ENCODE assay signal across 19 mouse cellular contexts in the genomic region with DNA sequence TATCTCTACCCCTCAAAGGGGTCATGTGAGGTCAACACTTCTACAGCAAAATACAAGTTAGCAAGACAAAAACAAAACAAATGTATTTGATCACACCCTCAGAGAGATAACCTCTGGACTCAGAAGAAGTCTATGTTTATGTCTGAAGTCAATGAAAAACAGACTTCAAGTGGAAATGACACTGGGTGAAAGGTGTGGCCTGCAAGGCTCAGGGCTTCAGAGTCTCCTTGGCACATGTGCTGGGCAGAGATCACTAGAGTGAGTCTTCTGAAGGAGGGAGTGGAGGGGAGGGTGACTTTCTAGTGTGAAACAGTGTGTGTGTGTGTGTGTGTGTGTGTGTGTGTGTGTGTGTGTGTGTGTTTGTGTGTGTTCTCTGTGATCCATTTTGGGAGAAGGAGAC.
DNase-seq lines count a peak whose midpoint lies in the region; ATAC-seq lines count a peak whose summit lies in the region.
"Had no signal": no experiment of that assay in that cellular context is flagged by ENCODE, and none has a peak within 500 bp of the region (broad histone marks: within the 10 kb centered on the region; RNA-seq: fewer than 3 reads in every experiment).

No protein-coding gene starts in this region.

- peak overlapping the region; percentile 83 for H3K27ac ChIP-seq in heart, embryonic 13.5 days (replicated peaks)
- no peak overlapping the region for H3K27ac ChIP-seq in midbrain, embryonic 11.5 days (ENCODE audit: low read depth, low read length)
- H3K27ac ChIP-seq: forebrain, embryonic 12.5 days; limb, embryonic 12.5 days; liver, embryonic 15.5 days; neural tube, embryonic 12.5 days had no signal

- ATAC-seq in heart, embryonic 13.5 days (ENCODE audit: extremely low read depth, insufficient number of reproducible peaks, low FRiP score, low TSS enrichment) = no peak
- ATAC-seq in midbrain, embryonic 11.5 days (ENCODE audit: low FRiP score) = no peak
- ATAC-seq: inflammation-experienced regulatory T-cells, adult 6 months had no signal

- peaks cover 5% of the 10 kb centered on the region for H3K9me3 ChIP-seq in heart, embryonic 13.5 days
- no peaks in the 10 kb centered on the region for H3K9me3 ChIP-seq in midbrain, embryonic 11.5 days (ENCODE audit: control insufficient read depth, low read length)
- H3K9me3 ChIP-seq: forebrain, embryonic 12.5 days; G1E; limb, embryonic 12.5 days; liver, embryonic 15.5 days; neural tube, embryonic 12.5 days had no signal

- DNase-seq in heart, postnatal 4 days = no peak
- DNase-seq in kidney, adult 9 months = peak; percentile 57
- no peak for DNase-seq in kidney, postnatal 14 days
- DNase-seq in CD4-positive, CD25-positive, alpha-beta regulatory T cell, adult 2 months (ENCODE audit: low read depth, low spot score) = peak; percentile 71
- DNase-seq in adipocyte (ENCODE audit: low spot score) = peak; percentile 72
- no peak for DNase-seq in thymus, postnatal 25 days
- DNase-seq in midbrain, embryonic 11.5 days (ENCODE audit: low spot score, missing footprints) = no peak
- DNase-seq: adrenal gland, adult 2 months; embryo, embryonic 11 days; lung, postnatal 10 days; thymus, postnatal 14 days had no signal

- no peaks in the 10 kb centered on the region for H3K27me3 ChIP-seq in heart, embryonic 13.5 days (replicated peaks)
- no peaks in the 10 kb centered on the region for H3K27me3 ChIP-seq in midbrain, embryonic 11.5 days (ENCODE audit: control insufficient read depth, insufficient read depth, low read length)
- H3K27me3 ChIP-seq: forebrain, embryonic 12.5 days; limb, embryonic 12.5 days; liver, embryonic 15.5 days; neural tube, embryonic 12.5 days had no signal

- H3K4me1 ChIP-seq in heart, embryonic 13.5 days = peaks cover 49% of the 10 kb centered on the region
- H3K4me1 ChIP-seq in midbrain, embryonic 11.5 days (ENCODE audit: control insufficient read depth, insufficient read depth, low read length) = no peaks in the 10 kb centered on the region
- H3K4me1 ChIP-seq: forebrain, embryonic 12.5 days had no signal

- no peak overlapping the region for H3K9ac ChIP-seq in heart, embryonic 13.5 days
- H3K9ac ChIP-seq in midbrain, embryonic 11.5 days (ENCODE audit: low read length) = no peak overlapping the region
- H3K9ac ChIP-seq: forebrain, embryonic 12.5 days; limb, embryonic 12.5 days; liver, embryonic 15.5 days; neural tube, embryonic 12.5 days had no signal

- no peaks in the 10 kb centered on the region for H3K36me3 ChIP-seq in heart, embryonic 13.5 days
- H3K36me3 ChIP-seq in midbrain, embryonic 11.5 days (ENCODE audit: control insufficient read depth, insufficient read depth, low read length) = no peaks in the 10 kb centered on the region
- H3K36me3 ChIP-seq: forebrain, embryonic 12.5 days; G1E; limb, embryonic 12.5 days; liver, embryonic 15.5 days; neural tube, embryonic 12.5 days had no signal

- no peak overlapping the region for H3K4me3 ChIP-seq in heart, embryonic 13.5 days
- no peak overlapping the region for H3K4me3 ChIP-seq in midbrain, embryonic 11.5 days (ENCODE audit: low read depth, low read length)
- H3K4me3 ChIP-seq: forebrain, embryonic 12.5 days; left cerebral cortex, adult 2 months; limb, embryonic 12.5 days; liver, embryonic 15.5 days; neural tube, embryonic 12.5 days had no signal

- no peak overlapping the region for H3K4me2 ChIP-seq in heart, embryonic 13.5 days
- H3K4me2 ChIP-seq in midbrain, embryonic 11.5 days = no peak overlapping the region
- H3K4me2 ChIP-seq: forebrain, embryonic 12.5 days; limb, embryonic 12.5 days; liver, embryonic 15.5 days; neural tube, embryonic 12.5 days had no signal

Comparison
In these comparisons a context has a peak if more than half of its experiments do, and no peak if none do; other contexts are left out.
1. DNase-seq: peak in kidney, adult 9 months (single experiment), CD4-positive, CD25-positive, alpha-beta regulatory T cell, adult 2 months (single experiment) and adipocyte (single experiment); none in heart, postnatal 4 days (single experiment), kidney, postnatal 14 days (single experiment), thymus, postnatal 25 days (single experiment) and midbrain, embryonic 11.5 days (single experiment).